Mouse (Mus musculus): ENCODE measurements around the gene Gm27027. TPM values are rescaled to one million over a fixed set of nuclear protein-coding genes. Genes with fewer than 3 reads are reported as not detected.

Gene Gm27027
- polyA plus RNA-seq, 1 experiment from 2014 or later, result not detected

- Histone ChIP-seq H3K4me3 (replicated peaks) (peak overlapping the region; percentile 63), H3K36me3 (no peaks in the 10 kb centered on the region), H3K9ac (replicated peaks) (peak overlapping the region; percentile 62), H3K4me1 (replicated peaks) (peaks cover 28% of the 10 kb centered on the region), H3K27ac (no peak overlapping the region), H3K9me3 (no peaks in the 10 kb centered on the region), H3K27me3 (peaks cover 90% of the 10 kb centered on the region), H3K4me2 (peak overlapping the region; percentile 96)
- peak; percentile 53; the same call in 1 of the 2 replicates for ATAC-seq (ENCODE audit: insufficient number of reproducible peaks, insufficient read depth, low FRiP score, low TSS enrichment, low read depth)
- under 1% methylated on average over 42 of the region's 44 CpGs for WGBS
Observed at GRCm38 (mm10) chr2:93956331-93956801, 39.8 kb downstream of the Gm27027 start.

DNA sequence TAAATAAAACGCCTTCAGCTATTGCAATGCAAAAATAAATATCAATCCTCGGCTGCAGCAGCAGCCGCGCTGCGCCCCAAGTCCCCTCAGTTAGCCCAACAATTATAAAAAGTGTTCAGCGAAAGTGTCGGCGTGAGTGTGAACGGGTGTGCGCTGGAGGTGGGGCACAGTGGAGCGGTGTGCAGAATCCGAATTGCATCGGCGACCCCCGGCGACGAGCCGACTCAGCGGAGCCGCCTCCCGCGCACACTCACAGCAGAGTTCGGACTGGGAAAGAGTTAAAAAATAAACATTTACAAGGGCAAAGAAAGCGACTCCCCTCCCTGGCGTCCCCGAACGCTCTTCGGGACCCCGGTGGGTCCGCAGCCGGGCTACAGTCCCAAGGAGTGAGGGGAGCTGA lies 40.3 kb downstream of the Gm27027 start:
- Histone ChIP-seq H3K9me3 (no peaks in the 10 kb centered on the region), H3K27ac (no peak overlapping the region), H3K9ac (replicated peaks) (peak overlapping the region; percentile 62), H3K36me3 (no peaks in the 10 kb centered on the region), H3K4me1 (replicated peaks) (peaks cover 28% of the 10 kb centered on the region), H3K4me3 (replicated peaks) (peak overlapping the region; percentile 63), H3K4me2 (peak overlapping the region; percentile 96), H3K27me3 (peaks cover 86% of the 10 kb centered on the region)
- under 1% methylated on average over 31 of the region's 31 CpGs for WGBS
- no peak for ATAC-seq (ENCODE audit: insufficient number of reproducible peaks, insufficient read depth, low FRiP score, low TSS enrichment, low read depth)

GRCm38 (mm10) chr2:93954781-93955578 lies 41.2 kb downstream of the Gm27027 start:
- Histone ChIP-seq H3K4me3 (replicated peaks) (peak overlapping the region; percentile 63), H3K27me3 (peaks cover 87% of the 10 kb centered on the region), H3K27ac (no peak overlapping the region), H3K4me1 (replicated peaks) (peaks cover 28% of the 10 kb centered on the region), H3K9me3 (no peaks in the 10 kb centered on the region), H3K9ac (replicated peaks) (no peak overlapping the region), H3K4me2 (peak overlapping the region; percentile 96), H3K36me3 (no peaks in the 10 kb centered on the region)
- WGBS, result 2% methylated on average over 32 of the region's 32 CpGs
- ATAC-seq (ENCODE audit: insufficient number of reproducible peaks, insufficient read depth, low FRiP score, low TSS enrichment, low read depth), result no peak

- H3K36me3 ChIP-seq, result no peaks in the 10 kb centered on the region
- H3K4me1 ChIP-seq (replicated peaks), result peaks cover 28% of the 10 kb centered on the region
- H3K27me3 ChIP-seq, result peaks cover 77% of the 10 kb centered on the region
- no peak overlapping the region for H3K4me3 ChIP-seq (replicated peaks)
- no peak overlapping the region for H3K4me2 ChIP-seq
- no peak overlapping the region for H3K9ac ChIP-seq (replicated peaks)
- ATAC-seq (ENCODE audit: insufficient number of reproducible peaks, insufficient read depth, low FRiP score, low TSS enrichment, low read depth), result no peak
- H3K9me3 ChIP-seq, result no peaks in the 10 kb centered on the region
- H3K27ac ChIP-seq, result no peak overlapping the region
- 86% methylated on average over 9 of the region's 9 CpGs for WGBS
Observed at GRCm38 (mm10) chr2:93953726-93954125, 42.4 kb downstream of the Gm27027 start.

DNA sequence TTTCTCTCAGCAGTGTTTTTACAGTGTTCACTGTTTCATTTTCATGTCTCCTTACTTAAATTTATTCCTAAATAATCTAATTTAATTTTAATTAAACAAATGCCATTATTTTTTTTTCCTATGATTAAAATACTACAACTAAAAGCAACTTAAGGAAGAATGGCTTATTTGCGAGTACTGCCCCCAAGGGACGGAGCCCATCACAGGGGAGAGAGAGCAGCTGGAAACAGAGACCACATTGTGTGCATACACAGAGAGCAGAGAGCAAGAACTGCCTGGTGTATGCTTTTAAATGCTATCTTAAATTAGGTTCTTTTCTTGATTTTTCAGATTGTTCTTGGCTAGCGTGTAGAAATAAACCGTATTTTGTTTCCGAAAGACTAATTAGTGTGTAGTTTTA lies 49.2 kb downstream of the Gm27027 start:
- no peak overlapping the region for H3K9ac ChIP-seq (replicated peaks)
- H3K36me3 ChIP-seq, result no peaks in the 10 kb centered on the region
- H3K27me3 ChIP-seq, result peaks cover 16% of the 10 kb centered on the region; the same call in 1 of the 2 replicates
- peaks cover 8% of the 10 kb centered on the region; the same call in 1 of the 2 replicates for H3K9me3 ChIP-seq
- ATAC-seq (ENCODE audit: insufficient number of reproducible peaks, insufficient read depth, low FRiP score, low TSS enrichment, low read depth), result no peak
- H3K4me1 ChIP-seq (replicated peaks), result no peaks in the 10 kb centered on the region
- H3K27ac ChIP-seq, result no peak overlapping the region
- no peak overlapping the region for H3K4me2 ChIP-seq
- 65% methylated on average over 5 of the region's 5 CpGs for WGBS
- H3K4me3 ChIP-seq (replicated peaks), result no peak overlapping the region

- H3K9me3 ChIP-seq, result peaks cover 8% of the 10 kb centered on the region; the same call in 1 of the 2 replicates
- H3K4me1 ChIP-seq (replicated peaks), result no peaks in the 10 kb centered on the region
- no peaks in the 10 kb centered on the region for H3K36me3 ChIP-seq
- H3K4me3 ChIP-seq (replicated peaks), result no peak overlapping the region
- no peak overlapping the region for H3K9ac ChIP-seq (replicated peaks)
- H3K27ac ChIP-seq, result no peak overlapping the region
- WGBS, result 97% methylated on average over 4 of the region's 4 CpGs
- ATAC-seq (ENCODE audit: insufficient number of reproducible peaks, insufficient read depth, low FRiP score, low TSS enrichment, low read depth), result no peak
- no peak overlapping the region for H3K4me2 ChIP-seq
- H3K27me3 ChIP-seq, result peaks cover 4% of the 10 kb centered on the region; the same call in 1 of the 2 replicates
Observed at GRCm38 (mm10) chr2:93944855-93945254, 51.3 kb downstream of the Gm27027 start.

DNA sequence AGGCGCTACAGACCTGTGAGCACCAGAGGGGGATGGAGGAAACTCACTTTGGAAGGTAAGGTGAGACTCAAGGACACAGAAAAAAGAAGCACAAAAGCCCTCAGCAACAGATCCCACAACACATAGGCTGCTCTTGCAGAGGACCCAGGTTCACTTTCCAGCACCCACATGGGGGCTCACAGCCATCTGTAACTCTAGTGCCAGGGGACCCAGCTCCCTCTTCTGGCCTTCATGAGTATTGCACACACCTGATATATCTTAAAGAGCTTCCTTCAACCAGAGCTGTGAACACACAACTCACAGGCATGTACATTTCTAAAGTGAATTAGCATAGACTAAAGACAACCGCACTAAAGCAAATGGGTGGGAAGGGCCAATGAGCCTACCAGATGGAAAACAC lies 52.1 kb downstream of the Gm27027 start:
- H3K4me3 ChIP-seq (replicated peaks), result no peak overlapping the region
- H3K4me2 ChIP-seq, result no peak overlapping the region
- peaks cover 8% of the 10 kb centered on the region; the same call in 1 of the 2 replicates for H3K9me3 ChIP-seq
- no peaks in the 10 kb centered on the region for H3K36me3 ChIP-seq
- H3K9ac ChIP-seq (replicated peaks), result no peak overlapping the region
- H3K27me3 ChIP-seq, result peaks cover 4% of the 10 kb centered on the region; the same call in 1 of the 2 replicates
- ATAC-seq (ENCODE audit: insufficient number of reproducible peaks, insufficient read depth, low FRiP score, low TSS enrichment, low read depth), result no peak
- WGBS, result 81% methylated on average over 2 of the region's 2 CpGs
- H3K27ac ChIP-seq, result no peak overlapping the region
- no peaks in the 10 kb centered on the region for H3K4me1 ChIP-seq (replicated peaks)

DNA sequence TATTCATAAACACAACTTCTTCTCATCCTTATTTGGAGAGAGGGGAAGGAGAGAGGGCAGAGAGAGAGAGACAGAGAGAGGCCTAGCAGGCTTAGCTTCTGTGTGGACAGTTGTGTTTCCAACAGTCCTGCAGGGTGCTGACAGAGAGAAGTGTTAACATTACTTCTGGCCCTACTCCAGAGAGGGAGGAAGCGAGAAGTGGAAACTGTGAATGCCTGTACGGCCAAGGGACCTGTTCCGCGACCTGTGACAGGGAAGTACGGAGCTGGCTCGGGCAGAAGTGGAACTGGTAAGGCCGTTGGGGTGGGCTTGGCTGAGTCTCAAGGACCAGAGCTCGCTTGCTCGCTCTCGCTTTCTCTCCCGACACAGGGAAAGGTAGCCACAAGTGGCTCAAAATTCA lies 54.5 kb downstream of the Gm27027 start:
- Histone ChIP-seq H3K27me3 (peaks cover 4% of the 10 kb centered on the region; the same call in 1 of the 2 replicates), H3K36me3 (no peaks in the 10 kb centered on the region), H3K9me3 (peaks cover 8% of the 10 kb centered on the region; the same call in 1 of the 2 replicates), H3K4me1 (replicated peaks) (no peaks in the 10 kb centered on the region), H3K4me2 (no peak overlapping the region), H3K9ac (replicated peaks) (no peak overlapping the region), H3K4me3 (replicated peaks) (no peak overlapping the region), H3K27ac (no peak overlapping the region)
- 78% methylated on average over 11 of the region's 11 CpGs for WGBS
- ATAC-seq (ENCODE audit: insufficient number of reproducible peaks, insufficient read depth, low FRiP score, low TSS enrichment, low read depth), result no peak

DNA sequence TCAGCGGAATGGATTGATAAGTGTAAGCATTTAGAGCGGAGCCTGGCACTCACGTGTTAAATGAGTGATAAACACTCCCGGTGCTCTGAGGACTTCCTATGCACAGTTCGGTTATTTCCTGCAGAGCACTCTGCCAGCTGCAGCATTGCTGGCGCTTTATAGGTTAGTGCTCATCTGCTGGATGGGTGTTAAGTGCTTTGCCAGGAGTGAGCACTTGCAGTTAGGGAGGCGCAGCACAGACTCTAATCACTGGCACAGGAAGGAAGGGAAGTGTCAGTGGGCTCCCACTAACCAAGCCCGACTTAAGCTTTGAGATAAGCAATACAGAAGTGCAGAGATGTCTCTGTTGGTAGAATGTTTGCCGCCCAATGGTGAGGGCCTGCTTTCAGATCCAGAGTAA lies 57.6 kb downstream of the Gm27027 start:
- Histone ChIP-seq H3K27me3 (no peaks in the 10 kb centered on the region), H3K9ac (replicated peaks) (no peak overlapping the region), H3K4me1 (replicated peaks) (no peaks in the 10 kb centered on the region), H3K9me3 (peaks cover 2% of the 10 kb centered on the region; the same call in 1 of the 2 replicates), H3K36me3 (no peaks in the 10 kb centered on the region), H3K4me3 (replicated peaks) (no peak overlapping the region), H3K27ac (no peak overlapping the region), H3K4me2 (no peak overlapping the region)
- WGBS, result 55% methylated on average over 9 of the region's 9 CpGs
- no peak for ATAC-seq (ENCODE audit: insufficient number of reproducible peaks, insufficient read depth, low FRiP score, low TSS enrichment, low read depth)

- H3K4me2 ChIP-seq, result no peak overlapping the region
- H3K36me3 ChIP-seq, result no peaks in the 10 kb centered on the region
- 81% methylated on average over 10 of the region's 10 CpGs for WGBS
- H3K9me3 ChIP-seq, result no peaks in the 10 kb centered on the region
- H3K9ac ChIP-seq (replicated peaks), result no peak overlapping the region
- H3K4me3 ChIP-seq (replicated peaks), result no peak overlapping the region
- ATAC-seq (ENCODE audit: insufficient number of reproducible peaks, insufficient read depth, low FRiP score, low TSS enrichment, low read depth), result no peak
- no peaks in the 10 kb centered on the region for H3K4me1 ChIP-seq (replicated peaks)
- H3K27me3 ChIP-seq, result peaks cover 13% of the 10 kb centered on the region
- no peak overlapping the region for H3K27ac ChIP-seq
Observed at GRCm38 (mm10) chr2:93928866-93929265, 67.3 kb downstream of the Gm27027 start.

DNA sequence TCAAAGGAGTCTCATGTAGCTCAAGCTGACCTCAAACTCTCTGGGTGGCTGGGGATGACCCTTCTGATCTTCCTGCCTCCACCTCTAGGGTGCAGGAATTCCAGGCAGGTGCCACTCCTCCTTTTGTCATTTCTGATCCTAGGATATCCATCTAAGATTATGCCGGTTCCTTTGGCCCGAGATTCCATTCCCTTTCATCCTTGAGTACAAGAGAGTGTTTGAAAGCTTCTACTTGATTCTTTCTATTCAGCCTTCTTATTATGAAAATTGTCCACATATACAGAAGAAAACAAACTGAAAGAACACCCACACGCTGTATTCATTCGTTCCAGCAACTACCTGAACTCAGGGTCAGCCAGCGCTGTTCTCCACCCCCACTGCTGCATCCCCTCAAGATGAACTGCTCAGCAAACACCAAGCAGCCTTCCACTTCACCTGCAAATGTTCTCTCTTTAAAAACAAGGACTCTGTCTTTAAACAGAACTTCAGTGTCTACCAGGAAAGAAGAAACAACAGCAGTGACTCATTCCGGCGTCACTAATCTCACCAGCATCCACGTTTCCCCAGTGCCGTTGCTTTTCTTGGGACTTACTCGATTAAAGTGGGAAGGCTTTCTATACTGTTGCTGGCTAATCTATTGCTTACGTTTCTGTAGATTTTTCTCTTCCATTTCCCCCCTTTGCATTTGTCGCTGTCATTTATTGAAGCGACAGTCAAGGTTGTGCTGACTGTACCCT lies 68.3 kb downstream of the Gm27027 start:
- WGBS, result 78% methylated on average over 13 of the region's 13 CpGs
- no peak for ATAC-seq (ENCODE audit: insufficient number of reproducible peaks, insufficient read depth, low FRiP score, low TSS enrichment, low read depth)
- no peak overlapping the region for H3K27ac ChIP-seq
- peaks cover 13% of the 10 kb centered on the region for H3K27me3 ChIP-seq
- H3K4me1 ChIP-seq (replicated peaks), result no peaks in the 10 kb centered on the region
- H3K9ac ChIP-seq (replicated peaks), result no peak overlapping the region
- no peaks in the 10 kb centered on the region for H3K36me3 ChIP-seq
- H3K4me2 ChIP-seq, result no peak overlapping the region
- no peak overlapping the region for H3K4me3 ChIP-seq (replicated peaks)
- H3K9me3 ChIP-seq, result no peaks in the 10 kb centered on the region

Data from limb, embryonic 12.5 days (tissue).